Mouse (Mus musculus) G1E (cell line): Measurements from ENCODE around the gene Ftsj1.

Experiments used
- CTCF ChIP-seq: IDR thresholded peaks from 2 replicates; pipeline ENCODE4 v1.5.1; 2012; ENCODE audit warnings: low read depth, low read length, inconsistent platforms, mixed read lengths
- GATA1 ChIP-seq: IDR thresholded peaks from 2 replicates; pipeline ENCODE4 v1.6.1; 2012; ENCODE audit warnings: borderline replicate concordance, low read length, inconsistent platforms, mixed read lengths

GRCm38 (mm10) chrX:8207224-8207623 lies 45.0 kb downstream of the Ftsj1 start:
- TF ChIP-seq GATA1 (no peak), CTCF (no peak)
